Comparison of ENCODE assay signal across 20 mouse cellular contexts in the genomic region with DNA sequence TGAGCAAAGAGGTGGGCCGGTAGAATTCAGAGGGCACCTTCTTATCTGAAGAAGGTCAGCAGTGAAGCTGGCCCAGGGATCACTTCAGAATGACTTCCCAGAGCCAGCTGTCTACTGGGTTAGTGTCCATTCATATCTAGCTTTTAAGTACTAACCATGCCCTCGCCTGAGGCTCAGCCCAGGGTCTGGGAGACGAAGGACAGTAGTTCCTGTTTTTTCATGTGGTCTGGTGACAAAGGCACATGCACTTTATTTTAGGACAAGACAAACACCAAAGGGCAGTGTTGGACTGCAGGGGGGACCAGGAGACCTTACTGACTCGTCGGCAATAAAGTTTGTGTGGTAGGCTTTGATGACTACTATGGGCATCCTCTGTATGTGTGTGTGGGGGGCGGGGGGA.
A peak's percentile ranks its signal among the peaks of the same experiment; 100 is the strongest.
DNase-seq lines count a peak whose midpoint lies in the region; ATAC-seq lines count a peak whose summit lies in the region.
"Had no signal": no experiment of that assay in that cellular context is flagged by ENCODE, and none has a peak within 500 bp of the region (broad histone marks: within the 10 kb centered on the region; RNA-seq: fewer than 3 reads in every experiment).

No protein-coding gene starts in this region.

- no peak overlapping the region for H3K4me3 ChIP-seq in heart, embryonic 10.5 days
- no peak overlapping the region for H3K4me3 ChIP-seq in heart, embryonic 11.5 days (ENCODE audit: low read depth, low read length)
- H3K4me3 ChIP-seq in embryonic facial prominence, embryonic 15.5 days (replicated peaks): no peak overlapping the region
- no peak overlapping the region for H3K4me3 ChIP-seq in limb, embryonic 15.5 days
- H3K4me3 ChIP-seq: gastrocnemius, adult 2 months; hindbrain, embryonic 13.5 days; midbrain, embryonic 12.5 days had no signal

- no peaks in the 10 kb centered on the region for H3K27me3 ChIP-seq in heart, embryonic 10.5 days (ENCODE audit: insufficient read depth, poor library complexity, severe bottlenecking)
- no peaks in the 10 kb centered on the region for H3K27me3 ChIP-seq in heart, embryonic 11.5 days (ENCODE audit: control insufficient read depth, insufficient read depth, low read length)
- H3K27me3 ChIP-seq in embryonic facial prominence, embryonic 15.5 days: no peaks in the 10 kb centered on the region
- no peaks in the 10 kb centered on the region for H3K27me3 ChIP-seq in limb, embryonic 15.5 days
- H3K27me3 ChIP-seq: Patski had no signal

- H3K9ac ChIP-seq in heart, embryonic 11.5 days (ENCODE audit: low read depth, low read length): no peak overlapping the region
- H3K9ac ChIP-seq in embryonic facial prominence, embryonic 15.5 days: no peak overlapping the region
- H3K9ac ChIP-seq in limb, embryonic 15.5 days: no peak overlapping the region
- H3K9ac ChIP-seq: hindbrain, embryonic 13.5 days; liver, embryonic 14.5 days; lung, embryonic 14.5 days; midbrain, embryonic 12.5 days had no signal

- 63% methylated on average over 6 of the region's 6 CpGs for WGBS in heart, embryonic 10.5 days
- 49% methylated on average over 6 of the region's 6 CpGs for WGBS in heart, embryonic 11.5 days (ENCODE audit: insufficient replicate concordance)
- WGBS in embryonic facial prominence, embryonic 15.5 days: 82% methylated on average over 6 of the region's 6 CpGs
- WGBS in limb, embryonic 15.5 days: 81% methylated on average over 6 of the region's 6 CpGs

- H3K9me3 ChIP-seq in heart, embryonic 10.5 days: no peaks in the 10 kb centered on the region
- no peaks in the 10 kb centered on the region for H3K9me3 ChIP-seq in heart, embryonic 11.5 days (replicated peaks; ENCODE audit: control insufficient read depth, low read length)
- no peaks in the 10 kb centered on the region for H3K9me3 ChIP-seq in embryonic facial prominence, embryonic 15.5 days (replicated peaks)
- no peaks in the 10 kb centered on the region for H3K9me3 ChIP-seq in limb, embryonic 15.5 days
- H3K9me3 ChIP-seq: hindbrain, embryonic 13.5 days; midbrain, embryonic 12.5 days had no signal

- H3K36me3 ChIP-seq in heart, embryonic 10.5 days: no peaks in the 10 kb centered on the region
- H3K36me3 ChIP-seq in heart, embryonic 11.5 days (ENCODE audit: control insufficient read depth, insufficient read depth, low read length): no peaks in the 10 kb centered on the region
- no peaks in the 10 kb centered on the region for H3K36me3 ChIP-seq in embryonic facial prominence, embryonic 15.5 days
- H3K36me3 ChIP-seq in limb, embryonic 15.5 days: no peaks in the 10 kb centered on the region
- H3K36me3 ChIP-seq: hindbrain, embryonic 13.5 days; midbrain, embryonic 12.5 days had no signal

- no peak for DNase-seq in heart, embryonic 10.5 days (ENCODE audit: low spot score)
- DNase-seq in lung, postnatal 14 days: no peak
- no peak for DNase-seq in c-Kit-positive CD71-positive TER-119-positive erythroid progenitor cells, embryonic 14.5 days (ENCODE audit: low spot score)
- DNase-seq: adrenal gland, postnatal 10 days; cerebellum, adult 11-12 months; cerebellum, adult 9-11 months; gastrocnemius, adult 2 months; gastrocnemius, postnatal 36 days; heart, postnatal 36 days; kidney, adult 8-10 months; lung, embryonic 14.5 days had no signal

- peaks cover 33% of the 10 kb centered on the region for H3K4me1 ChIP-seq in heart, embryonic 10.5 days
- H3K4me1 ChIP-seq in heart, embryonic 11.5 days (ENCODE audit: control insufficient read depth, insufficient read depth, low read length): peaks cover 15% of the 10 kb centered on the region; the same call in 1 of the 2 replicates
- peaks cover 29% of the 10 kb centered on the region for H3K4me1 ChIP-seq in embryonic facial prominence, embryonic 15.5 days
- H3K4me1 ChIP-seq in limb, embryonic 15.5 days: peaks cover 24% of the 10 kb centered on the region
- H3K4me1 ChIP-seq: midbrain, embryonic 12.5 days had no signal

- no peak overlapping the region for H3K4me2 ChIP-seq in heart, embryonic 11.5 days
- no peak overlapping the region for H3K4me2 ChIP-seq in embryonic facial prominence, embryonic 15.5 days (replicated peaks)
- no peak overlapping the region for H3K4me2 ChIP-seq in limb, embryonic 15.5 days
- H3K4me2 ChIP-seq: hindbrain, embryonic 13.5 days; lung, embryonic 14.5 days; midbrain, embryonic 12.5 days had no signal

- ATAC-seq in heart, embryonic 11.5 days (replicated peaks; ENCODE audit: insufficient number of reproducible peaks, low FRiP score, low TSS enrichment): no peak
- ATAC-seq in common myeloid progenitor, adult 5-6 weeks (replicated peaks; ENCODE audit: low read depth, poor library complexity, severe bottlenecking): 0 out of 2 replicates have a peak, but pooled peaks have one; percentile 36
- ATAC-seq in embryonic facial prominence, embryonic 15.5 days (ENCODE audit: insufficient number of reproducible peaks, low FRiP score, low TSS enrichment, low read depth): no peak
- no peak for ATAC-seq in limb, embryonic 15.5 days (ENCODE audit: insufficient number of reproducible peaks, low FRiP score, low TSS enrichment, low read depth)
- ATAC-seq: forebrain, embryonic 16.5 days had no signal

- H3K27ac ChIP-seq in heart, embryonic 10.5 days: peak overlapping the region; percentile 45; the same call in 1 of the 2 replicates
- no peak overlapping the region for H3K27ac ChIP-seq in heart, embryonic 11.5 days (ENCODE audit: low read depth, low read length)
- H3K27ac ChIP-seq in embryonic facial prominence, embryonic 15.5 days (replicated peaks): 0 out of 2 replicates have a peak overlapping the region, but pooled peaks have one; percentile 78
- H3K27ac ChIP-seq in limb, embryonic 15.5 days: peak overlapping the region; percentile 76
- H3K27ac ChIP-seq: gastrocnemius, adult 2 months; hindbrain, embryonic 13.5 days; liver, embryonic 14.5 days; midbrain, embryonic 12.5 days had no signal
